Mouse (Mus musculus) limb, embryonic 12.5 days (tissue): ENCODE data around the gene St3gal3. TPM values are rescaled to one million over a fixed set of nuclear protein-coding genes. Genes with fewer than 3 reads are reported as not detected.

Experiments
- ATAC-seq: fragments of 200-750 bp; cut with Nextera tagmentation; 2 replicates; pipeline ENCODE4 v1.8.0; 2017; ENCODE audit warnings: low read depth, moderate TSS enrichment; ENCODE audit not compliant: insufficient number of reproducible peaks, insufficient read depth, low FRiP score, low TSS enrichment
- H3K27ac ChIP-seq: fragments of 300-500 bp; sonication (generic); 2 replicates; pipeline ENCODE4 v1.5.1; 2016; ENCODE audit warnings: mild to moderate bottlenecking, moderate library complexity
- H3K27me3 ChIP-seq: fragments of 300-500 bp; sonication (generic); 2 replicates; pipeline ENCODE4 v1.6.1; 2016; ENCODE audit warnings: mild to moderate bottlenecking, moderate library complexity
- H3K36me3 ChIP-seq: fragments of 300-500 bp; sonication (generic); 2 replicates; pipeline ENCODE4 v1.6.1; 2016; ENCODE audit warnings: mild to moderate bottlenecking, moderate library complexity
- H3K4me1 ChIP-seq: fragments of 300-500 bp; sonication (generic); replicated peaks from 2 replicates; pipeline ENCODE4 v1.6.1; 2016
- H3K4me2 ChIP-seq: fragments of 300-500 bp; sonication (generic); 2 replicates; pipeline ENCODE4 v1.6.1; 2016; ENCODE audit warnings: mild to moderate bottlenecking, moderate library complexity
- H3K4me3 ChIP-seq: fragments of 300-500 bp; sonication (generic); replicated peaks from 2 replicates; pipeline ENCODE4 v1.5.1; 2016; ENCODE audit warnings: mild to moderate bottlenecking
- H3K9ac ChIP-seq: fragments of 300-500 bp; sonication (generic); replicated peaks from 2 replicates; pipeline ENCODE4 v1.6.1; 2016; ENCODE audit warnings: mild to moderate bottlenecking, moderate library complexity
- H3K9me3 ChIP-seq: fragments of 300-500 bp; sonication (generic); 2 replicates; pipeline ENCODE4 v1.6.1; 2016; ENCODE audit warnings: mild to moderate bottlenecking, moderate library complexity
- WGBS: fragments of 180-500 bp; shearing (Covaris S2); methylation state at CpG from one replicate; pipeline ENCODE4 v1.1.7; 2016; 5-methylcytosine and 5-hydroxymethylcytosine counted together
- polyA plus RNA-seq: library from polyadenylated mRNA; unstranded; fragments of >200 nt; fragmentation: Nextera tagmentation; extraction: Ambion mirVana; gene quantifications from 2 replicates; pipeline ENCODE4 v1.2.1, GENCODE M21; 2016

Gene St3gal3
- polyA plus RNA-seq, 1 experiment from 2014 or later: 12.1 TPM

GRCm38 (mm10) chr4:118044510-118044909 is 90.2 kb downstream of the St3gal3 start:
- peak overlapping the region; percentile 62; the same call in 1 of the 2 replicates for H3K27ac ChIP-seq

GRCm38 (mm10) chr4:118043331-118044002 is 91.2 kb downstream of the St3gal3 start:
- 61% methylated on average over 8 of the region's 8 CpGs for WGBS
- H3K4me3 ChIP-seq: no peak overlapping the region
- H3K4me2 ChIP-seq: no peak overlapping the region
- ATAC-seq: no peak
- no peaks in the 10 kb centered on the region for H3K9me3 ChIP-seq
- peaks cover 58% of the 10 kb centered on the region for H3K4me1 ChIP-seq
- H3K9ac ChIP-seq: no peak overlapping the region
- peak overlapping the region; percentile 53; the same call in 1 of the 2 replicates for H3K27ac ChIP-seq
- no peaks in the 10 kb centered on the region for H3K27me3 ChIP-seq
- no peaks in the 10 kb centered on the region for H3K36me3 ChIP-seq

More at GRCm38 (mm10) chr4:118044510-118044909, 90.2 kb downstream of the St3gal3 start:
- Histone ChIP-seq H3K9me3 (no peaks in the 10 kb centered on the region), H3K4me3 (no peak overlapping the region), H3K27me3 (no peaks in the 10 kb centered on the region), H3K4me2 (no peak overlapping the region), H3K9ac (no peak overlapping the region; the same call in 1 of the 2 replicates), H3K4me1 (peaks cover 59% of the 10 kb centered on the region), H3K36me3 (0 out of 2 replicates have a peak, but pooled peaks cover 4% of the 10 kb centered on the region)
- WGBS: 59% methylated on average over 9 of the region's 9 CpGs
- no peak for ATAC-seq

DNA sequence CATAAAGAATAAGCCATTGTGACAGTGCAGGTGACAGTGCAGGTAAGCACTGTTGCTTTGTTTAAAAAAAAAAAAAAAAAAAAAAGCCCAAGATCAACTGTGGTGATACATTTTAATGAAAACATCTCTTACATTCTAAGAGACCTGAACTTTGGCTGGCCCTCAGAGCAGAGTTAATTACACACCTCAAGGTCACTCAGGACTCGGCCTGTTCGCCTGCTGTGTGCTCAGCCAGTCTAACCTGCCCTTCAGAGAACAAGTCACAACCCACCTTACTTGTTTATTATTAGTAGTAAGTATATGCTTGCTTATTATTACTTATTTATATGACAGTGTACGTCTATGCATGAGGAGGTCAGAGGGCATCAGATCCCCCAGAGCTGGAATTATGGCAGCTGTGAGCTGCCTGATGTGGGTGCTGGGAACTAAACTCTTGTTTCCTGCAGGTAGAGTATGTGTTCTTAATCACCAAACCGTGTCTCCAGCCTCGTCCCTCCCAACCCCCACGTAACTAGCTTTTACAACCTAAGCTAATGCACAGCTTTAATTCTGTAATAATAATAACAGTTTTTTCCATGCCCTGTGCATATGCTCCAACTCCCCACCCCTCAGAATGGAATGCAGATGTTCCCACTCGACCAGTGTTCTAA is 91.9 kb downstream of the St3gal3 start:
- 0 out of 2 replicates have a peak, but pooled peaks have one; percentile 23 for ATAC-seq
- no peak overlapping the region for H3K9ac ChIP-seq
- H3K36me3 ChIP-seq: no peaks in the 10 kb centered on the region
- H3K4me1 ChIP-seq: peaks cover 62% of the 10 kb centered on the region
- no peaks in the 10 kb centered on the region for H3K9me3 ChIP-seq
- peak overlapping the region; percentile 53; the same call in 1 of the 2 replicates for H3K27ac ChIP-seq
- no peak overlapping the region for H3K4me2 ChIP-seq
- H3K4me3 ChIP-seq: no peak overlapping the region
- H3K27me3 ChIP-seq: no peaks in the 10 kb centered on the region
- 25% methylated on average over 7 of the region's 7 CpGs for WGBS

GRCm38 (mm10) chr4:118041145-118041544 is 93.6 kb downstream of the St3gal3 start:
- Histone ChIP-seq H3K9me3 (no peaks in the 10 kb centered on the region), H3K27ac (peak overlapping the region; percentile 91), H3K36me3 (no peaks in the 10 kb centered on the region), H3K4me2 (peak overlapping the region; percentile 29), H3K27me3 (no peaks in the 10 kb centered on the region), H3K4me3 (no peak overlapping the region), H3K9ac (no peak overlapping the region), H3K4me1 (peaks cover 72% of the 10 kb centered on the region)
- no peak; the same call in 1 of the 2 replicates for ATAC-seq
- 11% methylated on average over 9 of the region's 9 CpGs for WGBS

- Histone ChIP-seq H3K9ac (no peak overlapping the region), H3K27ac (peak overlapping the region; percentile 91), H3K4me2 (0 out of 2 replicates have a peak overlapping the region, but pooled peaks have one; percentile 2), H3K27me3 (no peaks in the 10 kb centered on the region), H3K9me3 (no peaks in the 10 kb centered on the region), H3K36me3 (0 out of 2 replicates have a peak, but pooled peaks cover under 1% of the 10 kb centered on the region), H3K4me3 (no peak overlapping the region), H3K4me1 (peaks cover 72% of the 10 kb centered on the region)
- ATAC-seq: peak; percentile 61
- 21% methylated on average over 4 of the region's 4 CpGs for WGBS
These were observed 94.1 kb downstream of the St3gal3 start for GRCm38 (mm10) chr4:118040650-118041049.

DNA sequence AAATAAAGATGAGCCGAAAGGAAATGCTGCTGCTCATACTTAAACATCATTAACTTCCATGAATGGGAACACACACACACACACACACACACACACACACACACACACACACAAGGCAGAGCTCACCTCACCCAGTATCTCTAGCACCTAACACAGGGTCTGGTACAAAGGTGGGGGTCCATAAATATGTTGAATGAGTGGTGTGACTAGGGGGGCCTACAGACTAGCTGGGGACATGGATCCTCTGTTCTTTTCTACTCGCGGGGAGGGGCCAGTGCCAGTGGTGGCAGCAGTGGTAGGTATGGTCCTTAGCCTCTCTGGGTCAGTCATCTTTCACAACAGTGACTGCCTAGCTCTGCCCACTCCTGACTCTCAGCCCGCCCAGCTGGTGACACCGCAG is 94.8 kb downstream of the St3gal3 start:
- ATAC-seq: no peak; the same call in 1 of the 2 replicates
- no peak overlapping the region for H3K9ac ChIP-seq
- no peak overlapping the region for H3K4me2 ChIP-seq
- peak overlapping the region; percentile 91 for H3K27ac ChIP-seq
- H3K4me1 ChIP-seq: peaks cover 68% of the 10 kb centered on the region
- WGBS: 83% methylated on average over 5 of the region's 5 CpGs
- H3K9me3 ChIP-seq: no peaks in the 10 kb centered on the region; the same call in 1 of the 2 replicates
- H3K36me3 ChIP-seq: peaks cover 6% of the 10 kb centered on the region; the same call in 1 of the 2 replicates
- no peak overlapping the region for H3K4me3 ChIP-seq
- H3K27me3 ChIP-seq: no peaks in the 10 kb centered on the region

DNA sequence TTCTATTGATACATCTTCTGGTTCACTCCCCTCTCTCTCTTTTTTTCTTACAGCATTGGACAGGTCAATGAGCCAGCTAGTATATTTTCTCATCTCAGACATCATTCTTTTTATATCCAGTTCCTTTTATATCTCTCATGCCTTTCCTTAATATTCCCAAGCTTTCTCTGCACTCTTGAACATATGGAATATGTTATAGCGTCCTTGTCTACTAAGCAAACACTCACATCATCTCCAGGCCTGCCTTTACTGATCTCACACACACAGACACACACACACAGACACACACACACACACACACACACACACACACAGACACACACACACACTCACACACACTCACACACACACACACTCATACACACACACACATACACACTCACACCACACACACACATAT is 96.7 kb downstream of the St3gal3 start:
- peaks cover 6% of the 10 kb centered on the region; the same call in 1 of the 2 replicates for H3K36me3 ChIP-seq
- 65% methylated on average over 1 of the region's 1 CpGs for WGBS
- no peak for ATAC-seq
- no peaks in the 10 kb centered on the region for H3K27me3 ChIP-seq
- peaks cover 48% of the 10 kb centered on the region for H3K4me1 ChIP-seq
- no peak overlapping the region for H3K9ac ChIP-seq
- H3K4me2 ChIP-seq: no peak overlapping the region
- no peaks in the 10 kb centered on the region; the same call in 1 of the 2 replicates for H3K9me3 ChIP-seq
- H3K27ac ChIP-seq: peak overlapping the region; percentile 41; the same call in 1 of the 2 replicates
- no peak overlapping the region for H3K4me3 ChIP-seq

DNA sequence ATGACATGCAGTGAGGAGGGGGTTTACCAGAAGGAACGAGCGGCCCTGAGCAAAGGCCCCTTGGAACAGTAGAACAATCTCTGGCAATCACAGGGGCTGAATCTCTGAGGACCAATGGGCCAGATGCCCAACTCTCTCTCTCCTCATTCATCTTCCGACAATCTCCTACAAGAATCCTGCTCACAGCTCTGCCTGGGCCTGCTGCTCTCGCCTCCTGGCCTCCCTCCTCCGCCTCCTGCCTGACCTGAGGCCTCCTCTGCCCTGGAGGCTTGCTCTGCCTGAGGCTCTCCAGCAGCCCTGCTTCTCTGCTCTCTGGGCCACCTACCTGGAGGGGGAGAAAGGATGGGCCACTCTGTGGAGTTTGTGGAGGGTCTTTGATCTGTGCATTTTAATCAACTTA is 97.3 kb downstream of the St3gal3 start:
- WGBS: 43% methylated on average over 5 of the region's 5 CpGs
- H3K27ac ChIP-seq: peak overlapping the region; percentile 82
- H3K4me3 ChIP-seq: no peak overlapping the region
- H3K4me1 ChIP-seq: peaks cover 44% of the 10 kb centered on the region
- H3K9ac ChIP-seq: no peak overlapping the region
- H3K36me3 ChIP-seq: peaks cover 6% of the 10 kb centered on the region; the same call in 1 of the 2 replicates
- no peak overlapping the region for H3K4me2 ChIP-seq
- no peaks in the 10 kb centered on the region for H3K27me3 ChIP-seq
- ATAC-seq: no peak
- no peaks in the 10 kb centered on the region; the same call in 1 of the 2 replicates for H3K9me3 ChIP-seq

GRCm38 (mm10) chr4:118036531-118036930 is 98.2 kb downstream of the St3gal3 start:
- H3K4me3 ChIP-seq: no peak overlapping the region
- no peaks in the 10 kb centered on the region; the same call in 1 of the 2 replicates for H3K9me3 ChIP-seq
- H3K4me1 ChIP-seq: peaks cover 44% of the 10 kb centered on the region
- no peaks in the 10 kb centered on the region for H3K27me3 ChIP-seq
- no peak overlapping the region for H3K4me2 ChIP-seq
- H3K27ac ChIP-seq: no peak overlapping the region; the same call in 1 of the 2 replicates
- 88% methylated on average over 4 of the region's 4 CpGs for WGBS
- no peak for ATAC-seq
- no peak overlapping the region for H3K9ac ChIP-seq
- H3K36me3 ChIP-seq: peaks cover 6% of the 10 kb centered on the region; the same call in 1 of the 2 replicates

GRCm38 (mm10) chr4:118035090-118035489 is 99.6 kb downstream of the St3gal3 start:
- no peaks in the 10 kb centered on the region; the same call in 1 of the 2 replicates for H3K9me3 ChIP-seq
- no peak overlapping the region for H3K9ac ChIP-seq
- 96% methylated on average over 2 of the region's 2 CpGs for WGBS
- H3K4me3 ChIP-seq: no peak overlapping the region
- H3K4me2 ChIP-seq: no peak overlapping the region
- no peak for ATAC-seq
- peaks cover 41% of the 10 kb centered on the region for H3K4me1 ChIP-seq
- H3K27ac ChIP-seq: no peak overlapping the region
- H3K27me3 ChIP-seq: no peaks in the 10 kb centered on the region
- peaks cover 6% of the 10 kb centered on the region; the same call in 1 of the 2 replicates for H3K36me3 ChIP-seq

DNA sequence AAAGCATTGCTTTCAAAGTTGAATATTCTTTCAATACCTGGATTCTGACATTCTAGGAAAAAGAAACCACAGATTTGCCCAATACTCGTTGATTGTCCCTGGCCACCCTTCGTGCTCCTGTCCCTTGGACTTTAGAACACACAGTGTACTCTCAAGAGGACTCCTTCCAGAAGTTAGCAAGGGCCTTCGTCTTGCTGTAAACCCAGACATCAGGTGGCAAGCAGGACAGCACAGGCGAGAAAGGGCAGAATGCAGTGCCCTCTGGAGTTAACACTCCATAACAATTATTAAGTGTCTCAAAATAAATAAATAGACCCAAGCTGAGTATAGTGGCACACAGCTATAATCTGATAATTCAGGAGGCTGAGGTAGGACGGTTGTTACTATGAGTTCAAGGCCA is 101.7 kb downstream of the St3gal3 start:
- ATAC-seq: no peak
- WGBS: 76% methylated on average over 5 of the region's 5 CpGs

More for the DNA sequence above, 101.7 kb downstream of the St3gal3 start:
- Histone ChIP-seq H3K27me3 (no peaks in the 10 kb centered on the region), H3K4me1 (peaks cover 39% of the 10 kb centered on the region), H3K27ac (no peak overlapping the region), H3K4me2 (no peak overlapping the region), H3K4me3 (no peak overlapping the region), H3K9me3 (no peaks in the 10 kb centered on the region; the same call in 1 of the 2 replicates), H3K9ac (no peak overlapping the region), H3K36me3 (peaks cover 6% of the 10 kb centered on the region; the same call in 1 of the 2 replicates)
